ENCODE assay signal across 7 mouse cellular contexts in genomic region chr8:107587995-107588780, GRCm38 (mm10). TPM values are rescaled to one million over a fixed set of nuclear protein-coding genes. Genes with fewer than 3 reads are reported as not detected.
A peak's percentile ranks its signal among the peaks of the same experiment; 100 is the strongest.
DNase-seq lines count a peak whose midpoint lies in the region; ATAC-seq lines count a peak whose summit lies in the region.

Gene Psmd7, minus strand, starts transcription at chr8:107588464.

- peak within 1 kb of the TSS; percentile 84 for H3K4me3 ChIP-seq in intestine, embryonic 15.5 days (replicated peaks)
- H3K4me3 ChIP-seq in midbrain, embryonic 10.5 days = peak within 1 kb of the TSS; percentile 97

- H3K4me1 ChIP-seq in intestine, embryonic 15.5 days (replicated peaks) = 0 out of 2 replicates have a peak, but pooled peaks cover 2% of the 10 kb centered on the region
- H3K4me1 ChIP-seq in midbrain, embryonic 10.5 days = peaks cover 14% of the 10 kb centered on the region

- peak within 1 kb of the TSS; percentile 89 for H3K9ac ChIP-seq in intestine, embryonic 15.5 days

- H3K27me3 ChIP-seq in intestine, embryonic 15.5 days (replicated peaks) = no peaks in the 10 kb centered on the region
- no peaks in the 10 kb centered on the region for H3K27me3 ChIP-seq in midbrain, embryonic 10.5 days (ENCODE audit: low read depth, poor library complexity, severe bottlenecking)

- peak within 1 kb of the TSS; percentile 71 for H3K4me2 ChIP-seq in intestine, embryonic 15.5 days (replicated peaks)

- peaks cover 19% of the 10 kb centered on the region for H3K36me3 ChIP-seq in intestine, embryonic 15.5 days
- peaks cover 35% of the 10 kb centered on the region for H3K36me3 ChIP-seq in midbrain, embryonic 10.5 days

- H3K9me3 ChIP-seq in intestine, embryonic 15.5 days = no peaks in the 10 kb centered on the region
- H3K9me3 ChIP-seq in midbrain, embryonic 10.5 days (replicated peaks) = no peaks in the 10 kb centered on the region

- intact Hi-C loops in gastrocnemius, postnatal 36 days (cut with DNase I) = no loop called here
- intact Hi-C loops in left cerebral cortex, postnatal 25 days (cut with DNase I) = loop anchor here (1.0 to 5.0 kb wide), 2 partner anchors 491 to 1977 kb away; partner anchors contain the start of genes Dhx38, Terf2 and Txnl4b

- DNase-seq in adrenal gland, adult 18-20 months (ENCODE audit: low spot score in 2 of 2) = peak; percentile 90 to 94
- peak; percentile 97 for DNase-seq in embryo, embryonic 11 days
- DNase-seq in gastrocnemius, postnatal 36 days = peak; percentile 88 to 92
- DNase-seq in left cerebral cortex, postnatal 25 days (ENCODE audit: low spot score in 2 of 2) = peak; percentile 94 to 95
- peak; percentile 96 for DNase-seq in midbrain, embryonic 10.5 days (ENCODE audit: low spot score)
- peak; percentile 91 for DNase-seq in right cerebral cortex, postnatal 4 days

- WGBS in intestine, embryonic 15.5 days = 2% methylated on average over 64 of the region's 65 CpGs
- 2% methylated on average over 65 of the region's 65 CpGs for whole genome bisulfite sequencing in midbrain, embryonic 10.5 days

- peak within 1 kb of the TSS; percentile 72 for H3K27ac ChIP-seq in intestine, embryonic 15.5 days
- peak within 1 kb of the TSS; percentile 92 for H3K27ac ChIP-seq in midbrain, embryonic 10.5 days (replicated peaks)

- peak; percentile 97 for ATAC-seq in intestine, embryonic 15.5 days

RNA-seq across cellular contexts. Expression of gene Psmd7, which starts in this region (rescaled TPM):
- total RNA-seq in adrenal gland, adult 18-20 months (2021) = 100 to 1,000 TPM; 111 to 119 TPM
- total RNA-seq in gastrocnemius, postnatal 36 days (2021) = 100 to 1,000 TPM; 124 to 125 TPM
- polyA plus RNA-seq in intestine, embryonic 15.5 days (2015; fragmentation: Nextera tagmentation; extraction: Ambion mirVana) = 243 and 246 TPM in 2 replicates
- total RNA-seq in left cerebral cortex, postnatal 25 days (2021) = 100 to 1,000 TPM; 107 TPM
- 327 and 337 TPM in 2 replicates for polyA plus RNA-seq in midbrain, embryonic 10.5 days (2016; fragmentation: Nextera tagmentation; extraction: Ambion mirVana)

Comparison
In these comparisons a context has a peak if more than half of its experiments do, and no peak if none do; other contexts are left out.
1. Peak in every context shown above with its lines: DNase-seq, ATAC-seq, H3K4me3 ChIP-seq and H3K27ac ChIP-seq.